Mouse (Mus musculus) spleen, postnatal 4 days (tissue): ENCODE results near the gene Lasp1.
A peak's percentile ranks its signal among the peaks of the same experiment; 100 is the strongest.
"Not testable (repeated sequence)": the region's sequence is repeated elsewhere in the genome, so short reads cannot be mapped to it uniquely, and the experiment has no call there.

Experiments
- DNase-seq, 2 experiments: peaks; one replicate each; pipeline ENCODE4 v3.0.0; 2022; ENCODE audit warnings: low spot score in 2 of 2

Lasp1 gene

DNA sequence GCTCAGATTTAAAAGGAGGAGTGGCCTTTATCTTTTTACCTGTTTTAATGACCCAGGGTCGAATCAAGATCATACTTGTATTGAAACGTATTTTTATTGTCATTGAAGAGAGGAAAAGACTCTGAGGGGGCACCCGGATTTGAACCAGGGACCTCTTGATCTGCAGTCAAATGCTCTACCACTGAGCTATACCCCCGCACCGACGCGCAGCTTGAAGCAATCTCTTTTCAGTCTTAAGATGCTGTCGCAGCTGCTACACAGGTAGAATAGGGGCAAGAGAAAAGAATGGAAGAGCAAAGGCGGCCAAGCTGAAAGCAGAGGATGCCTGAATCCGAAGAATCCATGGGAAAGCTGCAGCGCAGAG is at the start of gene Lasp1:
Gene Lasp1, plus strand, starts transcription at position 219 of the 364 bp plus-strand sequence.
- peak; percentile 87 to 94 for DNase-seq

DNA sequence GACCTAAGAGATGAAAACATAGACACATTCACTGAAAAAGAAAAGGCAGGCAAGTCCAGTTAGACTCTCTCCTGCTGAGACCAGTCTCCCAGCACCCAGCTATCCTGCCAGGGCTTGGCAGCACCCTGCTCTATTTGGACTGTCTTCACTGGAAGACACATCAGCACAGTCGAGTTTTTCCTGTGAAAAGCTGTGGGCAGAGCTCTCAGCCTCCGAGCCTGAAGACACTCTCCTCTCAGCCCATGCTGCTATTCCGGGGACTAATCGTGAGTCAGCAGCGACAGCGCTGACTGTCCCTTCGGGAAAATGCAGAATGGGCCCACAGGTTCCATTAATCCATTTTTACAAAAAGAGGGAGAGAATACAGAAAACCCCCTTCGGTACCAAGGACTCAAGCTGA is 45.5 kb upstream of the Lasp1 start:
- DNase-seq: no peak

DNA sequence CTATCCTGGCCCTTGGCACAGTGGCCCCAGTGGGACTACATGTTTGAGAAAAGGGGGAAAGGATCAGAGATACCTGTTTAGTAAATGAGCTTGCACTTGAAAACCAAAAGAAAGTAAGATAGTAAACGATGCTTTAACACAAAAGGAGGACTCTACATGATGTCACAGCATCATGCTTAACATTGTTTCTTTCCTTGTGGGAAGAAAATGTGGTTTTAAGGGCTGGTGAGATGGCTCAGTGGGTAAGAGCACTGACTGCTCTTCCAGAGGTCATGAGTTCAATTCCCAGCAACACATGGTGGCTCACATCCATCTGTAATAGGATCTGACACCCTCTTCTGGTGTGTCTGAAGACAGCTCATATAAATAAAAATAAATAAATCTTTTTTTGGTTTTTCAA is 40.7 kb upstream of the Lasp1 start:
- no peak for DNase-seq

DNA sequence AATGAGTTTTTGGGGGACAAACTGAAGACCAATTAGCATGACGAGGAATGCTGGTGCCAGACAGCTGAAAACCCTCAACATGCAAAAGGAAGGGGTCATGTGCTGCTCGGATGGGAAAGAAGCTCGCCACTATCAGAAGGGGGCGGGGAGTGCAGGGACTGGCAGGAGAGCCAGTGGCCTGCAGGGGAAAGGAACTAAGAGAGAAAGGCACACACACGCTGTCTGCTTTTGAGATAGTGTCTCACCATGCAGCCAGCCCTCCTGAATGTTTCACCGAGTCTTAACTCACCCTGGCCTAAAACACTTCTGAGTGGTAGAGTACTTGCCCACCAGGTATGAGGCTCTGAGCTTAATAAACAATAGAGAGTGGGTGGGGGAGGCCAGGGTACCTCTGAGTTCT is 39.9 kb upstream of the Lasp1 start:
- DNase-seq: peak in 1 of 2 experiments; percentile 53

DNA sequence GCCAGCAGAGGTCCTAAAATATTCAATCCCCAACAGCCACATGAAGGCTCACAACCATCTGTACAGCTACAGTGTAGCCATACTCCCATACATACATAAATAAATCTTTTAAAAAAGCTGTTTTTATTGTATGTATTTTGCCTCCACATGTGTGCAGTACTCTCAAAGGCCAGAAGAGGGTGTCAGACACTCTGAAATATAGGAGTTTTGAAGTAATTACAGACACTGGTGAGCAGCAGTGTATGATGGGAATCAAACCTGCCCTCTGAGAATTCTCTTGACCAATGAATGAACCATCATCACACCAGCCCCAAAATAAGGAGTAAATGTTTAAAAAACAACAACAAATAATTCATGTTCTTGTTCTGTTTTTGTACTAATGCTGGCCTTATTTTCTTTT is 37.2 kb upstream of the Lasp1 start:
- no peak for DNase-seq

DNA sequence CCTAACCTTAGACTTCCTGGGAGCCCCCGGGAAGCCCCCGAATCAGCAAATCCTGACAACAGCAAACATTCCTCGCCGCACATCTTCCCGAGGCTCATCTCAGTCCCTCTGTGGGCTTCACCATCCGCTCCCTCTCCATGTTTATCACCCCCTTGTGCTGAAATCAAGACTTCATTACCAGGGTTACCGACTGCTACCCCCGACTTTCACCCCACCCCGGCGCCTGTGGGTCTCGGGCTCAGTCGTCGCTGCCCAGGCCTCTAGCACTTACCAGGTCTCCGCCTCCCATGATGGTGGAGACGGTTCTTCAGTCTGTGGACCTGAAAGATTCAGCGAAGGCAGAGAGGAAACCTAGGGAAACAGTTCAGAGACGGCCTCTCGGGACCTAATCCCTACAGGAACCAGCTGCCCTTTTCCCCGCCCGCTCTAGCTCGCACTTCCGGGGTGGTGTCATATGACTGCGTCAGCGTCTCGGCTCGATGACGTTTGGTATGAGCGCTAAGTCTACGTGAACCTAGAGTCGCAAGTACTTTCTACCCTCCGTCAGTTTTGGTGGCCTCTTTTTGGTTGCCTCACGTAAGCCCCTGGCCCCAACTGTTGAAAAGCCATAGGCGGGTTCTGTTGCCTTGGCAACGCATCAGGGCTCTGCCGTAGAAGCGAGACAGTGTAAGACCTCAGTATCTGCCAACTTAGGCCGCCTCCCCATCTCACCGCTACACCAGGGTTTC is 32.5 kb upstream of the Lasp1 start, which contains the start of gene Cwc25:
Gene Cwc25, minus strand, starts transcription at position 403 of the 728 bp plus-strand sequence.
- peak; percentile 91 to 95 for DNase-seq

DNA sequence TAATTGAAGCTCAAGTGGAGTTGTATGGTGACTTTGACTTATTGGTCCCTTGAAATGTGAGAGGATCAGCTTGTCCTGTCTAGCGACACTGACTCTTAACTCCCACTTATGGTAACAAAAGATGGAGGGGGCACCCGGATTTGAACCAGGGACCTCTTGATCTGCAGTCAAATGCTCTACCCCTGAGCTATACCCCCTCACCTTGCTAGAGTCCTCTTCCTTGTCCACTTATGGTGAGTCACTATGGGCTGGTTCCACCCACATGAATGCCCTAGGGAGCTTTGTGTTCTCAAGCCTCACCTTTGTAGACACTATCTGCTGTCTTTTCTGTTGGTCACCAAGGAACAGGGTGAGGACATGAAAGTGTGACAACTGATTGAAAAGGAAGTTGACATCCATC is 29.1 kb upstream of the Lasp1 start:
- DNase-seq: no peak

DNA sequence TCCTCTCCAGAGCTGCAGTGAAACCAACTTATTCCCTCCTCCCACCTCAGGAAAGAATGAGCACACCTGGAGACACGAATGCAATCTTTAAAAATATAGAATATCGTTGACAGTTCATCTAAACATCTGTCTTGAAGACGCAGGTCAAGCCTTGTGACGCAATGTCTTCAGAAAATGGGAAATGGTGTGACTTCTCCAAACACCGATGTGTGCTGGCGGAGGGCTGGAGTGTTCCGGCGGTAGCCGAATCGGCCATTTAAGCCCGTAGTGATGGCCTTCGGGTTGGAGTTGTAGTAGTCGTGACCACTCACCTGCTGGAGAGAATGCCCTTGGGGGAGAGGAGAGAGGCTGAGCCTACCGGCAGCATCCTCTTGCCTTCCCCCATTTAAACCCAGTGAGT is 27.4 kb upstream of the Lasp1 start:
- DNase-seq: no peak

DNA sequence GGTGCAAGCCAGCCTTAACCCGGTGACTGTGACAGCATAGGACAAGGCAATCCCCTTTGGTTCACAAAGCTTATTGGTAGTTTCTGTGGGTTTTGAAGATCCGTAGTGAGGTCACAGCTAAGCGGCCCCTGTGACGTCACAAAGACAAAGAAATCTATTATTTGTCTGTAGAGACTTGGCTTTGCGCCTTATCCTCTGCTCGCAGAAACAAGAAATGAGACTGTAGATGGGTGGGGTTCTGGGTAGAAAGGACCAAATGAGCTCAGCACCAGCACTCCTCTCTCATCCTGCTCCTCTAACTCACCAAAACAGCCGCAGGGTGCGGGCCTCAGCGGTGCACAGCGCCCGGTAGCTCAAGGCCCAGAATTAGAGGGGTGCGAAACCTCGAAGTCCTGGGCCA is 23.6 kb upstream of the Lasp1 start:
- DNase-seq: no peak

DNA sequence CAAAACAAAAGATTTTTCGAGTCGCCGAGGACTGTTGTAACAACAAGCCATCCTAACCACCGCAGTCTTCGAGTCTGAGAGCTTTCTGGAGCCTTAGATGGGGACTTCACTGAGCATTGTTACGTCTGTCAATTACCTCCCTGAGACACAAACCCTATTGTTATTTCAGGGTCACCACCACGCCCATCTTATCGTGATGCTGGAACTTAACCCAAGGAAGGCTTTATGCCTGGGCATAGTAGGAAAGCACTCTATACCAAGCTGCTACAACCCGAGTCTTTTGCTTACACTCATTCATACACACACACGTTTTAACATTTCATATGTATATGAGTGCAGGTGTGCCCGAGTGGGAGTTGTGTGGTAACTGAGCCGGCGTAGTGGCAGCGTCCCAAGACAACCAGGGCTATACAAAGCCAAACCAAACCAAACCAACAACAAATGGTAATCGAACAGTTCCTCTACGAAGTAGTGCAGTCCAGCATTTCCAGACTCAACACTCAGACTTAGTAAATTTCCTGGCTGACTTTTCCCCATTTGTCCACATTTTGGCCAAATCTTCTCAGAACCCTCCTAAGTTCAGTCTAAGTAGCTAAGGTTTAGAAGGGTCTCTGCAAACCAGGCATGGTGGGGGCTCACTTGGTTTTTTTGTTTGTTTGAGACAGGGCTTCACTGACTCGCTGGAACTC is 22.8 kb upstream of the Lasp1 start, which contains the start of gene 1700001P01Rik:
Gene 1700001P01Rik, minus strand, starts transcription at position 111 of the 689 bp plus-strand sequence.
- DNase-seq: no peak

DNA sequence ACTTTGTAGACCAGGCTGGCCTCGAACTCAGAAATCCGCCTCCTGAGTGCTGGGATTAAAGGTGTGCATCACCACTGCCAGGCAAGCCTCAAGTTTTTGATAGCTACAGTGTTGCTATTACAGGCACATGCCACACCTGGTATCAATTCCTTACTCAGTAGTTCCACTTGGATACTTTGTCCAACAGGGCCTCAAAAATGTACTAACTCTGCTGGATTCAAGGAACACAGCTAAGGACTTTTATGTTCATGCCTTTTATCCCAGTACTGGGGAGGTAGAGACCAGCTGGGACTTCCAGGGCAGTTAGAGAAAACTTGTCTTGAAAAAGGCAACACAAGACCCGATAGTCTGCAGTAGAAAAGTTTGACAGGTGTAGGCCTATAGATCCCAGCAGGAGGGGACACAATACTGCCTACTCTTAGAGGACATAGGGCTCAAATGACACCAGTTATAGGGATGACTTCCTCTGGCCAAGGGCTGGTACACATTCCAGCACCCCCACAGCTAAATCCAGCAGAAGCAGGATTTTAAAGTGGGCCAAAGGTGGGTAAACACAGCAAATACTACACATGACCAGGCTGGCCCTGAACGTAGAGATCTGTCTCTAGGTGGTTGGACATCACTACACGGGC is 22.2 kb upstream of the Lasp1 start:
- DNase-seq: no peak

DNA sequence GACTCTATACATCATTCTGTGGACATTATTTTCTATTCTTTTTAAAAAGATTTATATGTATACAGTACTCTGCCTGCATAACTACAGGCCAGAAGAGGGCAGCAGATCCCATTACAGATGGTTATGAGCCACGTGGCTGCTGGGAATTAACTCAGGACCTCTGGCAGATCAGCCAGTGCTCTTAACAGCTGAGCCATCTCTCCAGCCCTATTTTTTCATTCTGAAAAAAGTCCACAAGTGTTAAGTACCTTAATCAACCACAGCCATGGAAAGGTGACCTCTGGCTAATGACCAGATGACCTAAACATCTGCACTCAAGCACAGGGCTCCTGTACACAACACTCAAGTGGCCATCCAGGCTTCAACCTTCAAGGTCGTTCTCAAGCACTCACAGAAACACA is 21.7 kb upstream of the Lasp1 start:
- DNase-seq: peak in 1 of 2 experiments; percentile 31

DNA sequence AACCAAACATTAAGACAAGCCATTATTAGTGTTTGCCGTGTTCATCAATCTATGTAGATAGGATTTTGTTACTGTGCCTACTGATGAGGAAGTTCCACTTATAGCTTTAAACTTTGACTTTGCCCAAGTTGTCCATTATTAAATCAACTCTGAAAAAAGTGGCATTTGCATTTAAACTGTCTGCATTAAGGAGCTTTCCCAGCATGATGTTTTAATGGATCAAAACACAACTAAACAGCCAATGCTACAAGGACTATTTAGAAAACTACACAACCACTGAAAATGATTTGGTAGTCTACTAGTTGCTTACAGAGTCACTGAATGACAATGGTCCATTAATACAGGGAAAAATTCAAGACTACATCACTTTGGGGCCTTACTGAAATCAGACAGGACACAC is 19.9 kb upstream of the Lasp1 start:
- DNase-seq: no peak

DNA sequence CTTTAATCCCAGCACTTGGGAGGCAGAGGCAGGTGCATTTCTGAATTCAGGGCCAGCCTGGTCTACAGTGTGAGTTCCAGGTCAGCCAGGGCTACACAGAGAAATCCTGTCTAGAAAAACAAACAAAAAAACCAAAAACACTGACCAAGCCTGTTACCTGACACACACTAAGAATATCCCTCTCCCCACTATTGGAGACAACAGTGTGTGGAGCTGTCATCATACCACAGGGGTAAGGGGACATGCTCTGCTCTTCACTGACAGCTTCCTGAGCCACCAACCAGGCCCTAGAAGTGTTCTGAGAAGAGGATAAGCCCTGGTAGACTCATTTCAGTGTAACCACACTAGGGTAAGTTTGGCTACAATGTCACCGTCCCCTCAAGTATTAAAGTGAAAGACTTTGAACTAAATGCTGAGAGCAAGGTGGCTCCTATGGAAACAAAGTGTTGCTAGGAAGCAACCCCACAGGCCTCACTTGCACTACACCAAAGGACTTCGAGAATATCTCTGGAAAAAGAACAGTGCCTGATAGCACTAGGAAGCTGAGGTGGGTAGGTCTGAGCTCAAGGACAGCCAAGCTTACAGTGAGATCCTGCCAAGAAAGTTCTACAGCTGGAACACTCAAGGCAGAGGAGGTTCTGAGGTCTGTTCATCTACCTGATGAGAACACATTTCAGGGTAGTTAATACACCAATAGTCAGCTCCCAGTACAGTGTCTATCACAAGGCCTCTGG is 18.7 kb upstream of the Lasp1 start:
- no peak for DNase-seq

DNA sequence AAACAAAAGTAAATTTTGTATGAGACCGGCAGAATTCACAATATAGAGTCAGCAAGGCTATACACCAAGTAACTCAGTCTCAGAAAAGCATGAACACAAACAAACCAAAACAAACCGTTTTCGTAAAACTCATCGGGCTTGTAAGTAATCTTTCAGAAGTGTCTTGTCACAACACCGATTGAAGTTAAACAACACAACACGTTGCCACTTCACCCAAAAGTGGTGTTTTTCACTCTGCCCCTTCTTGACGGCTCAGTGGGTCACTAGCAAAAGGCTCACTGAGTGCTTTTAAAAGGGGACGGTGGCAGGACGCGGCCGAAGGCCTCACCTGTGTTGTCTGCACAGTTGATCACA is 17.3 kb upstream of the Lasp1 start:
- DNase-seq: no peak

DNA sequence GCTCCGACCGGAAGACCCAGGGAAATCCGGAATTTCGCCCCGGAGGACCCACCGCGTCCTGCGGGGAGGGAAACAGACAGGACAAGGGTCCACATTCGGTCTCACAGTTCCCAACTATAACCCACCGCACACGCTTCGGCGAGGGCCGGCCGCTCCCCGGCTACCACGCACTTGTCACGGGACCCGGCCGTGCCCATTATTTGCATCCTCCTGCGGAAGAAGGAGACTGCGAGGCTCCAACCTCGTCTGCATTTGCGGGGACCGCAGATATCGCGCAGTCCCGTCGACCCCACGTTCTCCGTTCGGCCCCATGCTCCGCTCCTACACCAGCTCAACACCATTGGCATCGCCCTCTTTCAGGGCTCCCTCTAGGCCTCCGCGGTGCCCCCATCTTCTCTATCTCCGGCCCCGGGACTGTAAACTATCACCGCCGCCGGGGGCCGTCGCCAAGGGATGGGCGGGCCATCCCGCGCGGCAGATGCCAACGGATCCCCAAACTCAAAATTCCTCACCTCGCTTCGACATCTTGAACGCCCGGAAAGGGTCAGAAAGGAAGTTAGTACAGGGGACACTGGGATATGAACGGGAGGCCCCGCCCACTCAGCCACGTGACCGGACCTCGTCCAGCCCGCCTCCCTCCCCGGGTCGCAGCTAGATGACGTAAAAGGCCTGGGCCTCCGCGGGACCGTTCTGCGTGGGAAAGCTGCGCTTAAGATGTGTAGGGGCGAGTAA is 16.8 kb upstream of the Lasp1 start, which contains the start of gene Rpl23:
Gene Rpl23, minus strand, starts transcription at position 606 of the 732 bp plus-strand sequence.
- peak; percentile 99 for DNase-seq

DNA sequence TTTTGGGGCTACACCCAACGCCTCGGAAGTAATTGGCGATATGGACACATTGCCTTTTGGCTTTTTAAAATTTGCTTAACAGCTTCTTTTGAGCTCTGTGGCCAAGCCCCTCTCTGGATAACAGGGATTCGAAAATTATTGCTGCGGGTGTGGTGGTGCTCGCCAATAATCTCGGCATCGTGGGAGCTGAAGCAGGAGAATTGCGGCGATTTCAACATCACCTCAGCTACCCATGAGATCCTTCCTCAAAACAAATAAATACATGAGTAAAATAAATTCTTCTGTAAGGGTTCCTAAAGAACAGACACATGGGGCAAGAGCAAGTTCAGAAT is 16.3 kb upstream of the Lasp1 start:
- DNase-seq: no peak

DNA sequence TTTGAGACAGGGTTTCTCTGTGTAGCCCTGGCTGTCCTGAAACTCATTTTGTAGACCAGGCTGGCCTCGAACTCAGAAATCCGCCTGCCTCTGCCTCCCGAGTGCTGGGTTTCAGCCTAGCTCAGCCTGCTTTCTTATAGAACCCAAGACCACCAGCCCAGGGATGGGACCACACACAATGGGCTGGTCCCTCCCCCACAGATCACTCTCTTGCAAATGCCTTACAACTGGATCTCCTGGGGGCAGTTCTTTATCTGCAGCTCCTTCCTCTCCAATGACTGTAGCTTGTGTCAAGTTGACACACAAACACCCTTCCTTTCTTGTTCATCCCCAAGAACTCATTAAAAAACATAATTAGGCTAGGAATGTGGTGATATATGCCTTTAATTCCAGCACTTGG is 10.8 kb upstream of the Lasp1 start:
- no peak for DNase-seq

DNA sequence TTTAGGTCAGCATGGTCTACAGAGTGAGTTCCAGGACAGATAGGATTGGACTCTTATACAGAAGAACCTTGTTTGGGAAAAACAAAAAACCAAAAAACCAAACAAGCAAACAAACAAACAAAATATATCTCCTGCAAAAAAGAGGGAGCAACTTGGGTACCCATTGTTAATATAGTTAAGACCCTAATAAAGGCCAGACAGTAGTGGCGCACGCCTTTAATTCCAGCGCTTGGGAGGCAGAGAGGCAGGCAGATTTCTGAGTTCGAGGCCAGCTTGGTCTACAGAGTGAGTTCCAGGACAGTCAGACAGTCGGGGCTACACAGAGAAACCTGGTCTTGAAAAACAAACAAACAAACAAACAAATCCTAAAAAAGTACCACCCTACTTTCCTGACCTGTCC is 9.1 kb upstream of the Lasp1 start:
- no peak for DNase-seq

DNA sequence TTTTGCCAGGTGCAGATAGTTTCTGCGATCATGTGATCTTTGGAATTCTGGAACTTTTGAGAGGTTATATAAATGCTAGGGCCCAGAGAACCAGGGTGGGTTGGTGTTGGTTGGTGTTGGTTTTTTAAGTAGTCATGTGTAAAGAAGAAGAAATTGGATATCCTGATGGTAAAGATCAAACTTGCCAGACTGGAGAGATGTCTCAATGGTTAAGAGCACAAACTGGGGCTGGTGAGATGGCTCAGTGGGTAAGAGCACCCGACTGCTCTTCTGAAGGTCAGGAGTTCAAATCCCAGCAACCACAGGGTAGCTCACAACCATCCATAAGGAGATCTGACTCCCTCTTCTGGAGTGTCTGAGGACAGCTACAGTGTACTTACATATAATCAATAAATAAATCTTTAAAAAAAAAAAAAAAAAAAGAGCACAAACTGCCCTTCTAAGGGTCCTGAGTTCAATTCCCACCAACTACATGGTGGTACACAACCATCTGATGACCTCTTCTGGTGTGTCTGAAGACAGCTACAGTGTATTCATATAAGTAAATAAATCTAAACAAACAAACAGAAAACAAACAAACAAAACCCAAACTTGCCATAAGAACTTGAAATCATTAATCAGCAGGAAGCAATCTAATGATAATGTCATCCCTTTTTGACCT is 7.9 kb upstream of the Lasp1 start:
- not testable (repeated sequence) for DNase-seq

DNA sequence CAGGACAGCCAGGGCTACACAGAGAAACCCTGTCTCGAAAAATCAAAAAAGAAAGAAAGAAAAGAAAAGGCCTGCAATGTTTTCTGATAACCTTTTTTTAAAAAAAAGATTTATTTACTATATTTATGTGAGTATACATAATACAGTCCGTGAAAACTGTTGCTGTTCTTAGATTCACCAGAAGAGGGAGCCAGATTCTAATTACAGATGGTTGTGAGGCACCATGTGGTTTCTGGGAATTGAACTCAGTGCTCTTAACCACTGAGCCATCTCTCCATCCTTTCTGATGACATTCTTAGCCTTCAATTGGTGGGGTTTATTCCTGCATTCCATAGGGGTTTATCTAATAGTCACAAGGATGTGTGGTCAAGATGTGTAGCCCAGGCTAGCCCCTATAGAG is 5.6 kb upstream of the Lasp1 start:
- peak; percentile 52 to 70 for DNase-seq
